7 mouse cellular contexts compared by ENCODE assay signal in genomic region chr16:18628206-18628947, GRCm38 (mm10). TPM values are rescaled to one million over a fixed set of nuclear protein-coding genes. Genes with fewer than 3 reads are reported as not detected.
A peak's percentile ranks its signal among the peaks of the same experiment; 100 is the strongest.
DNase-seq lines count a peak whose midpoint lies in the region; ATAC-seq lines count a peak whose summit lies in the region.

No protein-coding gene starts in this region.

- H3K27me3 ChIP-seq in lung, embryonic 16.5 days (ENCODE audit: control insufficient read depth, insufficient read depth, low read depth, low read length) = peaks cover 29% of the 10 kb centered on the region
- H3K27me3 ChIP-seq in heart, embryonic 16.5 days (ENCODE audit: control insufficient read depth, insufficient read depth, low read length) = peaks cover 61% of the 10 kb centered on the region
- peaks cover 49% of the 10 kb centered on the region for H3K27me3 ChIP-seq in midbrain, embryonic 11.5 days (ENCODE audit: control insufficient read depth, insufficient read depth, low read length)

- H3K27ac ChIP-seq in lung, embryonic 16.5 days (ENCODE audit: low read length) = no peak overlapping the region
- no peak overlapping the region for H3K27ac ChIP-seq in heart, embryonic 16.5 days (ENCODE audit: low read length)
- no peak overlapping the region for H3K27ac ChIP-seq in midbrain, embryonic 11.5 days (ENCODE audit: low read depth, low read length)

- no peaks in the 10 kb centered on the region for H3K36me3 ChIP-seq in lung, embryonic 16.5 days (ENCODE audit: control insufficient read depth, insufficient read depth, low read length)
- no peaks in the 10 kb centered on the region for H3K36me3 ChIP-seq in heart, embryonic 16.5 days (ENCODE audit: control insufficient read depth, insufficient read depth)
- peaks cover 8% of the 10 kb centered on the region; the same call in 1 of the 2 replicates for H3K36me3 ChIP-seq in midbrain, embryonic 11.5 days (ENCODE audit: control insufficient read depth, insufficient read depth, low read length)

- H3K9ac ChIP-seq in lung, embryonic 16.5 days (ENCODE audit: low read length) = peak overlapping the region; percentile 83
- H3K9ac ChIP-seq in heart, embryonic 16.5 days (ENCODE audit: low read length) = peak overlapping the region; percentile 69; the same call in 1 of the 2 replicates
- peak overlapping the region; percentile 89 for H3K9ac ChIP-seq in midbrain, embryonic 11.5 days (ENCODE audit: low read length)

- DNase-seq in lung, postnatal 36 days = no peak
- DNase-seq in cerebellum, adult 9-11 months = peak; percentile 61
- no peak for DNase-seq in midbrain, embryonic 11.5 days (ENCODE audit: low spot score, missing footprints)
- no peak for DNase-seq in adrenal gland, adult 8-10 months
- no peak for DNase-seq in spleen, postnatal 14 days (ENCODE audit: low spot score in 2 of 2)

- 72% methylated on average over 7 of the region's 7 CpGs for WGBS in lung, embryonic 16.5 days
- 75% methylated on average over 7 of the region's 7 CpGs for WGBS in heart, embryonic 16.5 days
- WGBS in midbrain, embryonic 11.5 days = 56% methylated on average over 7 of the region's 7 CpGs

- peak overlapping the region; percentile 84 for H3K4me2 ChIP-seq in lung, embryonic 16.5 days (ENCODE audit: low read depth, low read length)
- H3K4me2 ChIP-seq in heart, embryonic 16.5 days (ENCODE audit: low read depth, low read length) = peak overlapping the region; percentile 72
- peak overlapping the region; percentile 69 for H3K4me2 ChIP-seq in midbrain, embryonic 11.5 days

- peak overlapping the region; percentile 78 for H3K4me3 ChIP-seq in lung, embryonic 16.5 days (ENCODE audit: low read length)
- peak overlapping the region; percentile 63 for H3K4me3 ChIP-seq in heart, embryonic 16.5 days (ENCODE audit: low read length)
- peak overlapping the region; percentile 79 for H3K4me3 ChIP-seq in midbrain, embryonic 11.5 days (ENCODE audit: low read depth, low read length)

- ATAC-seq in lung, embryonic 16.5 days (ENCODE audit: low read depth) = no peak
- ATAC-seq in heart, embryonic 16.5 days (replicated peaks; ENCODE audit: extremely low read depth, insufficient read depth, low FRiP score) = no peak
- ATAC-seq in midbrain, embryonic 11.5 days (ENCODE audit: low FRiP score) = no peak

- no peaks in the 10 kb centered on the region for H3K9me3 ChIP-seq in lung, embryonic 16.5 days (ENCODE audit: control insufficient read depth, low read length)
- no peaks in the 10 kb centered on the region for H3K9me3 ChIP-seq in heart, embryonic 16.5 days (replicated peaks; ENCODE audit: control insufficient read depth, low read length)
- H3K9me3 ChIP-seq in midbrain, embryonic 11.5 days (ENCODE audit: control insufficient read depth, low read length) = no peaks in the 10 kb centered on the region

- peaks cover 19% of the 10 kb centered on the region for H3K4me1 ChIP-seq in lung, embryonic 16.5 days (replicated peaks; ENCODE audit: control insufficient read depth, insufficient read depth, low read length)
- H3K4me1 ChIP-seq in heart, embryonic 16.5 days (ENCODE audit: control insufficient read depth, insufficient read depth, low read length) = peaks cover 11% of the 10 kb centered on the region
- peaks cover 24% of the 10 kb centered on the region for H3K4me1 ChIP-seq in midbrain, embryonic 11.5 days (ENCODE audit: control insufficient read depth, insufficient read depth, low read length)

RNA-seq across cellular contexts. Expression of gene Sept5, which starts 1.4 kb away (rescaled TPM):
- 21.1 and 22.2 TPM in 2 replicates for polyA plus RNA-seq in lung, embryonic 16.5 days (2015; fragmentation: Nextera tagmentation; extraction: Ambion mirVana)
- 8.4 and 8.5 TPM in 2 replicates for polyA plus RNA-seq in heart, embryonic 16.5 days (2015; fragmentation: Nextera tagmentation; extraction: Ambion mirVana)
- polyA plus RNA-seq in midbrain, embryonic 11.5 days (2014; fragmentation: Nextera tagmentation; extraction: Ambion mirVana) = 40.7 and 52.0 TPM in 2 replicates
- 10 to 100 TPM in 3 of 4 experiments, 1 to 10 TPM in 1; 8.5 to 18.5 (median 12.0) TPM for total RNA-seq in adrenal gland, adult 8-10 months (2022)

RNA-seq across cellular contexts. Expression of gene Gm49601, which starts 2.1 kb away (rescaled TPM):
- 3.6 and 4.2 TPM in 2 replicates for polyA plus RNA-seq in lung, embryonic 16.5 days (2015; fragmentation: Nextera tagmentation; extraction: Ambion mirVana)
- 0.63 and 0.66 TPM in 2 replicates for polyA plus RNA-seq in heart, embryonic 16.5 days (2015; fragmentation: Nextera tagmentation; extraction: Ambion mirVana)
- 1.7 and 3.3 TPM in 2 replicates for polyA plus RNA-seq in midbrain, embryonic 11.5 days (2014; fragmentation: Nextera tagmentation; extraction: Ambion mirVana)
- 1 to 10 TPM; 3.6 to 8.5 (median 5.6) TPM for total RNA-seq in adrenal gland, adult 8-10 months (2022)

RNA-seq across cellular contexts. Expression of gene Gp1bb, which starts 6.2 kb away (rescaled TPM):
- 2.0 and 2.2 TPM in 2 replicates for polyA plus RNA-seq in lung, embryonic 16.5 days (2015; fragmentation: Nextera tagmentation; extraction: Ambion mirVana)
- polyA plus RNA-seq in heart, embryonic 16.5 days (2015; fragmentation: Nextera tagmentation; extraction: Ambion mirVana) = 2.4 and 3.4 TPM in 2 replicates
- 6.4 and 6.5 TPM in 2 replicates for polyA plus RNA-seq in midbrain, embryonic 11.5 days (2014; fragmentation: Nextera tagmentation; extraction: Ambion mirVana)
- not detected for total RNA-seq in adrenal gland, adult 8-10 months (2022)

RNA-seq across cellular contexts. Expression of gene Tbx1, which starts 37.9 kb away (rescaled TPM):
- 5.5 and 6.2 TPM in 2 replicates for polyA plus RNA-seq in lung, embryonic 16.5 days (2015; fragmentation: Nextera tagmentation; extraction: Ambion mirVana)
- polyA plus RNA-seq in heart, embryonic 16.5 days (2015; fragmentation: Nextera tagmentation; extraction: Ambion mirVana) = 0.47 and 1.5 TPM in 2 replicates
- polyA plus RNA-seq in midbrain, embryonic 11.5 days (2014; fragmentation: Nextera tagmentation; extraction: Ambion mirVana) = 0.63 and 0.87 TPM in 2 replicates
- total RNA-seq in adrenal gland, adult 8-10 months (2022) = not detected
